Mouse (Mus musculus): ENCODE measurements around the gene Zmiz1. TPM values are rescaled to one million over a fixed set of nuclear protein-coding genes. Genes with fewer than 3 reads are reported as not detected.

Gene Zmiz1
- total RNA-seq, 2 experiments from 2014 or later, result 86.3 to 88.2 TPM

DNA sequence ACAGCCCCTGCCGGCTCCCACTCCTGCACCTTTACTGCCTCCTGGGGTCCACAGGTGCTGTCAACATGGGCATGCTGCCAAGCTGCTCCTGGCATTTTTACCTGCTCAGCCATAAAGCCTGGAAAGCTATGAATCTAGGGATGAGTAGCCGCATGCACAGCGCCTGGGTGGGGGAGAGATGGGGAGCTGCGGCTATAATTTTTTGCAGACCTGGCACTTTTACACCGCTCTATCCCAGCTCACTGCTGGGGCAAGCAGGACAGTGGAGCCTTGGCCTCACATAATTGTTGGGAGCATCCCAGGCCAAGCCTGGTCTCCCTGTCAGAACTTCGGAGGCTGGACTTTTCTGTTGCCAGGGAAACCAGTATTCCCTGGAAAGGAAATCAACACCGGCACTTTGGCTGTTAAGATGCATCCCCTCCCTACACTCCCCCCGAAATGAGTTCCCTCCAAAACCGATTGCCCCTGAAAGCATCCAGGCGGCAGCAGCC is 96.4 kb downstream of the Zmiz1 start:
- no peak for DNase-seq (ENCODE audit: low spot score in 2 of 2)

DNA sequence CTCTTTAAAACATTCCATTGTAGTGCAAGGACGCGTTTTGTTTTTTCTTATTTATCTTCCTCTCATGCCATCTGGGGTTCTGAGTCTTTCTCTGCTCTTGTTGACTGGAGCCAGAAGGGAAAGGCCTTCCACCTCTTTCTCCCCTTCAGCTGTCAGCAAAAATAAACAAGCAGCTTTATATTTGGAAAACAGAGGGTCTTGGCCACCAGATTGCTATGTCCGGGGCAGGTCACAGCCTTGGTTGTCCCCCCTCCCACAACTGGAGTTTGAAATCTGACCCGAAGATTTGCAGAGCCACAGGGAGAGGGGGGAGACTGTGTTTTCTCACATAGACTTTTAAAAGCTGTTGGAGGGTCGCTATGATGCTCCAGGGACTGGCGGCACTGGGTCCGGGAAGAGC is 96.9 kb downstream of the Zmiz1 start:
- DNase-seq (ENCODE audit: low spot score in 2 of 2), result no peak

DNA sequence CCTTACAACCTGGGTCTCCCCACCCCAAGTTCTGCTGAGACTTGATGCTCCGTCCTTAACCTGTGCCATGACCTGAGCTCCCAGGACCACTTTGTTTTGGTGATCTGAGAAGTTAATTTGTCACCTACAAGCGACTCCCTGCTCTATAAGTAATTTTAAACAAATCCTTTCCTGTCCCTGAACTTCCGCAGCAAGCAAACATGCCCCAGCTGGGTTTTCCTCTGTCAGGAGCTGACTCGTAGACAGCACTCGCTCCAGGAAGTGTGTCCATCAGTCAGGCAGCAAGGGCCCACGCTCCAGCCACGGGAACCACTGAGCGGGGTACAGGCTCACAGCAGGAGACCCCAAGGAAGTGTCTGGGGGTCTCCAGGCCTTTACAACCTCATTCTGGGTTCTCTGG is 98.0 kb downstream of the Zmiz1 start:
- no peak for DNase-seq (ENCODE audit: low spot score in 2 of 2)

DNA sequence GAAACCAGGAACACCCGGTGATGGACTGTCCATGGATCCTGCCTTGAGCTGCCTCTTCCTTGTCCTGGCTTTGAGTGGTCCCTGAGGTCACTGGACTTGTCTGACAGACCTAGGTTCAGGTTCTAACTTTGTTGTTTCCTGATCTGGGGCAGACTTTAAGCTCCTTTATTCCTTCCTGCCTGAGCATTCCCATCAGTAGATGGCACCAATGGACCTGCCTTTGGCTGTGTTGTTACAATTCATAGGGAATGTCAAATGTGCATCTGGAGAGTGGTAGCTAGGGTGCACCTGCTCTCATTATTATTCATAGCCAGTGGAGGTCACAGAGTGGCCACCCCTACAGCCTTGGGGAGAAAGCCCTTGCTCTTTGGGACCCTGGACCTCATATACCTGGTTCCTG is 99.5 kb downstream of the Zmiz1 start:
- DNase-seq (ENCODE audit: low spot score in 2 of 2), result no peak

DNA sequence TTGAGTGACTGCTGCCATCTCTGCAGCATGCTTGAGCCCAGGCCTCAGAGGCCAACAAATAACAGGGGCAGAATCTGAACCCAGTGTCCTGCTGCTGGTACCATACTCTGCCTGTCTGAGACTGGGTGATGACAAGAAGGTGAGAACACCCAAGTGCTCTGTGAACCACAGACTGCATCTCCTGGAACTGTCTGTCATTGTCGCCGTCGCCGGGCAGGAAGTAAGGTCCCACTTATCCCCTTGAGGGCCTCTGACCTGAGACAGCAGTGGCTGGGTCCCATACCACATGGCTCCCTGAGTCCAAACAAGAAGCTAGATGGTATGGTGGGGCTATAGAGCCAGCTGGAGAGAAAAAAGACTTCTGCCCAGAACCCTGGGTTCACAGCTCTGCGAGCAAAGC is 100.9 kb downstream of the Zmiz1 start:
- no peak for DNase-seq (ENCODE audit: low spot score in 2 of 2)

DNA sequence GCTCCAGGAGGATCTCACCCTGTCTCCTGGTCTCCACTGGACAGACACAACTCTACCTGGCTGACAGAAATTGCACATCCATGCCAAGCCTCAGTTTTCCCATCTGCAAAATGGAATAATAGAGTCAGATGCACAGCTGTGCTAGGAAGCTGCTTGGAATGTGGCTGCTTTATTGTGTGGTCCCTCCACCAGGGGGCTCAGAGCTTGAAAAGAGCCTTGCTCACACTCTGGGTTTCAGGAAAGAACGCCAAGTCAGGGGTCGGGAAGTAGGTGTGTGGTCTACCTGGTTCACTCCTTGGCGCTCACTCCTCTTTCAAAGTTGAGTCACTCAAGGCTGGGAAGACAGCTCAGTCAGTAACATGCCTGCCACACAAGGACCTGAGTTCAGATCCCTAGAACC is 101.9 kb downstream of the Zmiz1 start:
- DNase-seq (ENCODE audit: low spot score in 2 of 2), result no peak

DNA sequence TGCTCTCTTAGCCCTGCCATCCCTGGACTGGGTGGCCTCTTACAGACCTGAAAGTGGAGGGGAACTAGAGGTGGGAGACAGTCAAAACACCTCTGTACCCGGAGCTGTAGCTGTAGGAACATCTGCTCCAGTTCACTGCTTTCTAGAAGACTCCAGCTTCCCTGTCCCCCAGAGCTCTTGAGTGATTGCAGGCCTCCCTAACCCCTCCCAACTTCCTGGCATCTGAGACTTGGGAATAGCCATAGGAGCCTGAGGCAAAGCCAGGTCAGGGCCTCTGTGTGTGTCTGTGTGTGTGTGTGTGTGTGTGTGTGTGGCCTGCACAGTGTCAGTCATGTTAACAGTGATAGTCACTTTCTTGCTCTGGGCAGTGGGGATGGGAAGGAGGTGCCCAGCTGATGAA is 102.7 kb downstream of the Zmiz1 start:
- DNase-seq (ENCODE audit: low spot score in 2 of 2), result no peak

DNA sequence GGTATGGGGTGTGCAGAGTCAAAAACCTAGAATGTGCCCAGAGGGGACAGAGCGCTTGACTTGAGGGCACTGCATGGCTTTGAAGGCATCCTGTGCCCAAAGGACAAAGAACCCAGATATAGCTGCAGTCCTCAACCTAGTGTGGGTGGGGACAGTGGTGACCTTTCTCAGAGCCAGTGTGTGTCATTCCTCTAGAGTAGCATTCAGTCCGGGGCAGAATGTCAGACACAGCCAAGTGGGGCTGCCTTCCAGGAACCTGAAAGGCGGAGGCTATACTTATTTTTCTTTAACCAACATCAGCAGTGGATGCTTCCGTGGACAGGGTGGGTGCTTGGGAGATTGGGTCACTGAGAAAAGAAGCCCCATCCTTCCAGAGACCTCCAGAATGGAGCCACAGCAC is 103.5 kb downstream of the Zmiz1 start:
- DNase-seq (ENCODE audit: low spot score in 2 of 2), result no peak

DNA sequence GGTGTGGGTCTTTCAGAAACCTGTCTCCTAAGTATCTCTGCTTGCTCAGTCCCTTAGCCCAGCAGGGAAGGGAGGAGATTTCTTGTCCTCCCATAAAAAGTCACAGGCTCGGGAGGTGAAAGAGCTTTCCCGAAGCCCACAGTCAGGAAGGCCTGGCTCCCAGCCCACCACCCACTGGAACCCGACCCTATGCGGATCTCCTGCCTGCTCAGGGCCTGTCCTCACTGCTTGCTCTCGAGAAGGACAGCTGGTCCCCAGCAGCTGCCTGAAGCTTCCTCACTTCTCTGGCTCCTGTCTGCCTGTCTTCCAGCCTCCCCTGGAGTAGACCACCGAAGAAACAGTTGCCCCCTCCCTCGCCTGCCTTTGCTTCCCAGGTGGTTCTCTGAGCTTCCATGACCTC is 103.9 kb downstream of the Zmiz1 start:
- no peak for DNase-seq (ENCODE audit: low spot score in 2 of 2)

DNA sequence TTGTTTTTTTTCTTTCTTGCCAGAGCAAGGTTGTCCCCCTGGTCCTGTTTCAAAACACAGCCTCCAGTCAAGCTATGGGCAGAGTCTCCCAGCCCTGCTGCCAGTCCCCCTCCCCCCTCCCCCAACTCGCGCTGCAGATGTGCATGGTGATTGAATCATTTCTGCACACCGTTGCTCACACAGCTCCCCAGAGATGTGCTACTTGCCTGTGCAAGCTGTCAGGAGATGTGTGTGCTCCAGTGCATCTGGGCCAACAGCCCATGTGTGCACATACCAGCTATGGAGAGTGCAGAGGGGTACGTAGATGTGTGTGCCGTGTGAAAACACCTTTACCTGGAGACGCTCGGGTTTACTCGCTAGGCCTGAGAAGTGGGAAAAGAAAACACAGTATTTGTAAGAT is 105.6 kb downstream of the Zmiz1 start:
- no peak for DNase-seq (ENCODE audit: low spot score in 2 of 2)

DNA sequence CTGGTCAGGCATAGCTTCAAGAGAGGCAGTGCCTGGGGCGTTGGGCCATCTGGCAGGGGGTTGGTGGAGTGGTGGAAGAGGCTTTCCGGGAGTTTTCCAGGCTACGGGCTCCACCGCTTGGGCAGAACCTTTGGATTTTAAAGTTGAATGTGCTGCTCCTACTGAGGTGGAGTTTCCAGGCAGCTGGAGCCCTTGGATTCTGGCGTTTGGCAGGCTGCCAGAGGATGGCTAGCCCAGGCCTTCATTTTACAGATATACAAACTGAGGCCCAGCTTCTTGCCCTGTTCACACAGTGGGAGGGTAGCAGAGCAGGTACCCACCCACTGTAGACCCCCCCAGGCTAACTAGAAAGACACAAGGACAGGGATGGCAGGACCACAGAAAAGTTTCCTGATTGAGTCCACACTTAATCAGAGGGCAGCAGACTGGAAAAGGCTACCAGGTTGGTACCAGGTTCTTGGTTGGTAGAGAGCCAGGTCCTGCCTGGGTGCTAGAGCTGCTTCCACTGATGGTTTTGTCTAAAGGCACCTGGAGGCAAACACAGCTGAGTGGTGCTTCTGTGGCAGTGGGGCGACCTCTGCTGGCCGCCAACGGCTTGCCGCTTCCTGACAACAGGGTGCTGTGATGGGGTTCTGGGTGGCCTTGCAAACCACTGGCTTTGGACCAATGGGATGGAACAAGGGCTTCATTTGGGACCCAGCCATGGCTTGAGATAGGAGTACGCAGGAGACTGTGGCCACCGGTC is 106.5 kb downstream of the Zmiz1 start:
- peak; percentile 70 to 94 for DNase-seq (ENCODE audit: low spot score in 2 of 2)

DNA sequence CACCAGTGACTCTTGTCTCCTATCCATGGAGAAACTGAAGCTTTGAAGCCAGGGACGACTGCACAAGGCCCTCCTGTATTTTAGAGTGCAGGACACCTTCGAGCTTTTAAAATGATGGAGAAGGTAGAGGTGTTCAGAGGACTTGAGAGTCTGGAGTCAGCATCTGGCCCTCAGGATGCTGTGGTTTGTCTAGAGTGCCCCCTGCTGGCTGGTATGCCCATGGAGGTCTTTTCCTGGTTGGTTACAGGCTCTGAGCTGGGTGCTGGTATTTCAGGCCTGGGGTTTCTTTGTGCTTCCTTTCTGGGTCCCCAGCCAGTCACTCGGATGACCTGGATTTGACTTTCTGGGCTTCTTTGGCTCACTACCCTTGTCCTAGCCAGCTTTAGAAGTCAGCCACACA is 108.3 kb downstream of the Zmiz1 start:
- DNase-seq (ENCODE audit: low spot score in 2 of 2), result peak; percentile 35 to 75

DNA sequence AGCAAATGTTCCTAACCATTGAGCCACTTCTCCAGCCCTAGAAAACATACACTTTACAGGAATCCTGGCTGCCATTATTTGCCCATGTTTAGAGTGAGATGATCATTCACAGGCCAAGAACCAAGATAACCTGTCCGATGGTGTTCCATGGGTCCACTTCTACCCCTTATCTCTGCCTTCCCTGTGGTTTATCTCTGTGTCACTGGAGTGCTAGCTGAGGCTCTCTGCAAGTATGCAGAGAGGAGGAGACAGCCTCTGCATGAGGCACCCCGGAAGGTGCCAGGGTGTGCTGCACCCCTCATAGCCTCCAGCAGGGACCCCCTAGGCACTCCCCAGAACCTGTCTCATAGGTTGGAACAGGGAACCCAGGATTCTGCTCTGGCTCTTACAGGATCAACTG is 108.9 kb downstream of the Zmiz1 start:
- DNase-seq (ENCODE audit: low spot score in 2 of 2), result no peak

DNA sequence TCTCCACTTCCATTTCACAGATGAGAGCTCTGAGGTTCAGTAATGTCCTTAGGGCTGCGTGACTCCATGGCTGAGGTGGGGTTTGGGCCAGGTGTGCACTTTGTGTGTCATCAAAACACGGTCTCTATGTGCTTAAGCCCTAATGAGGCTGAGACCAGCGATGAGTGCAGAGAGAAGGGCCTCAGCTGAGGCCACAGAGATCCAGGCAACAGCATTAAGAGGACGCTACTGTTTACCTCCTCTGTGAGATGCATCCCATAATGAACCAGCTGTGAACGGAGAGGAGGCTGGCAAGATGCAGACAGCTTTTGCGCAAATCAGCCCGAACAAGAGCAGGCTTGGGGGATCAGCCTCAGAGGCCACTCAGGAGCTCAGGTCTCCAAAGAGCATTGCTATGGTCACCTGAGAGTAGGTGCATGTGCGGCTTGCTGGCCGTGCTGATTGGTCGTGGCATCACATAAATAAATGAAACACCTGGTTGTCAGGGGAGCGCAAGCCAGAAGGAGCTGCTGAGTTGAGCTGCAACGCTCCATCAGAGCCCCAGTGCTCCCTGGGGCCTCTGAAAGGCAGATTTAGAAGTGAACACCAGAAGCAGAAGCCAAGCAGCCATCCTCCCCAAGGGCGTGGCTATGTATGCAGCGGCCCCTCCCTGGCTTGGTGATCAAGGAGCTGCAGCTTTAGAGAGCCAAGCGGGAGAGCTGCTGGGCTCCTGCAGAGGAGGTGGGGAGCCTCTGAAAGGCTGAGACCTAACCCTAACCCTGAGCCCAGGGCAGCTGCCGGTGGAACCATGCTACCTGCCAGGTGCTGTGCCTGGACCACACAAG is 115.3 kb downstream of the Zmiz1 start:
- no peak for DNase-seq (ENCODE audit: low spot score in 2 of 2)

DNA sequence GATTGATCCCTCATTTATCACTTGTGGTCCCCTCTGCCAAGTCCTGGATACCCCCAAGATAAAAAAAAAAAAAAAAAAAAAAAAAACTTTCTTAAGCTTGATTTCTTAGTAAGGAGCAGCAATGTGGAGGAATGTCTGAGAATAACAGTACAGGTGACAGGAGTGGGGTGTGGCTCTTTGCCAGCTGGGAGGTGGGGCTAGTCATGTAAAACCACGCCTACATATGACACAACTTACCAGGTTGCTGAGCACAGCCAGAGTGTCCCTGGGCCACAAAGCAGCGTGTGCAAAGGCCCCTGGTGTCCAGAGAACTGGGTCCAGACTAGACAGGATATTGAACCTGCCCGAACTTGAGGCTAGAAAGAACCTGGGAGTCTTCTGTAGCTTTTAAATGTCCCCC is 117.7 kb downstream of the Zmiz1 start:
- DNase-seq (ENCODE audit: low spot score in 2 of 2), result no peak

DNA sequence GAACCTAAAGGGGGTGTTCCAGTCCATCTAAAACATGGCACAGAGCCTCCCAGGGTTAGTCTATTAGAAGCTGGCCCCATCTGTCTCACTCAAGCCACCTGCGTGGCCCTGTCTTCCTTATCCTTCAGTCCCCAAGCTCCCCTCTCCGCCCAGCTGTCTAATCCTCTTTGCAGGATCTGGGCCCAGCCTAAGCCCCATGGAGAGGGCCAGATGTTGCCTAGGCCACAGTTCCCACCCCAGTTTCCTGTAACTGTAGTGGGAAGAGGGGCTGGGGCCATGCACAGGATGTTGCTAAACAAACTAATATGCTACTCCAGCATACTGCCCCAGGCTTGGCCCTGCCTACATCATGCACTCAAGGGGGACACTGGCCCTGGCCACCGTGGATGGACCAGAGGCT is 118.4 kb downstream of the Zmiz1 start:
- no peak for DNase-seq (ENCODE audit: low spot score in 2 of 2)

DNA sequence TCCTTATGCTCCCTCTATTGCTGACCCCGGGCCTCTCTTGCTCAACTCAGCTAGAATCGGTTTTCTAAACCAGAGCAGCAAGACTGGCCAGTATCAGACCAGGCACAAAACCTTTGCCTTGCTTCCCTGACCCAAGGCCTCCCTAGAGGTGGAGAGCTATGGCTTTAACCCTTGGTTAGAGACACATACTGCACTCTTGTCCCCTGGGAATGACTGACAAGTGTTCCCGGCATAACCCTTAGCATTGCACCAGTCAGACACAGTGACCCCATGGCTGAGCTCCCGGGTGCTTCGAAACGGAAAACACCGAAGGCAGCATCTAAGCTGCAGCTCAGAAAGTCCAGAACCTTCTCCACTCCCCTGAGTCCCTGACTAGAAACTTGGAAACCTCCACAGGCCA is 120.6 kb downstream of the Zmiz1 start:
- no peak for DNase-seq (ENCODE audit: low spot score in 2 of 2)

DNA sequence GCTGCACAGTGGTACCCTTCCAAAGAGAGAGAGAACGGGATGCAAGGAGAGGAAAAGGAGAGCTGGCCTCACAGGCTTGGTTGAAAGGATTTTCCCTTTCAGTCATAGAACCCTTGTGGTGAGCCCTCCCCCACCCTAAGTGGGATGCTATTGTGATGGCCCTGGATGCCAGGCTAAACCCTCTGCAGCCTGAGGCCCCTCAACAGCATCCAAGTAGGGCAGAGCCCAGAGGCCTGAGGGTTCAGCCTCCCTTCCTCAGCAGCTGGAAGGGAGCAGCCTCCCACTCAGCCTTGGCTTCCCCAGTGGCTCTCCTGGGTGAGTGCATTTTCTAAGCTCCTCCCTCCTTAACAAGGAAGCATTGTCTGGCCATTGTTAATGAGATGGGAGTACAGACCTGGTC is 121.4 kb downstream of the Zmiz1 start:
- DNase-seq (ENCODE audit: low spot score in 2 of 2), result no peak

DNA sequence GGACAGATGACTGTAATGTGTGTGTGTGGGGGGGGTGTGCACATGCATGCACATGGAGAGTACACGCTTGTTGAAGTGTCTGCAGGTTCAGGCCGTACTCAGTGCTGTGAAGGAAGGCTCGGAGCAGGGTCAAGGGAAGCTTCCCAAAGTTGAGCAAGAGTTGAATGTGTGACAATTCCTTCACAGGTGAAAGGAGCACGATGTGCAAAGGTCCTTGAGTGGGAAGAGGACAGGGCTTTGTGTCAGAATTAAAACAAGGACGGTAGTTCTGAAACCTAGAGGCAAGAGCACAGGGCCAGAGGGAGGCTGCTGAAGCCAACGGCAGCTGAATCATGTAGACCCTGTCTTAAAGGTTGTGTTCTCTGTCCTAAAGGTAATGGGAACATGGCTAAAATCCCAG is 123.6 kb downstream of the Zmiz1 start:
- DNase-seq (ENCODE audit: low spot score in 2 of 2), result no peak

DNA sequence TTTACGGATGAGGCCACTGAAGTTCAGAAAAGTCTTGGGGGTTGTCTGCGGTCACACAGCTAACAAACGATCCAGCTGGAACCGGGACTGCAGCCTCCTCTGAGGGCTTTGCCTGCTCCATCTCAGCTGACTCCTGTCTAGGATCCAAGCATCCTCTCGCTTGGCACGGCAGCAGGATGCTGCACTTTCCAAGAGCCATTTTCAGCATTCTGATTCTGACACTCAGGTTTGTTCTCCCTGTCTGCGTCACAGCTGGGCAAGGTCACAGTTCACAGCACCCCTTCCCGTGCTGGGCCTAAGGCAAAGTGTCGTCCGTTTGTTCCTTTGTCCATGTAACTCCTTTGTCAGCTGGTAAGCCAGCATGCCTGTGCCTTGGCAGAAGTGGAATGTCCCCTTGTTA is 124.9 kb downstream of the Zmiz1 start:
- DNase-seq (ENCODE audit: low spot score in 2 of 2), result no peak

DNA sequence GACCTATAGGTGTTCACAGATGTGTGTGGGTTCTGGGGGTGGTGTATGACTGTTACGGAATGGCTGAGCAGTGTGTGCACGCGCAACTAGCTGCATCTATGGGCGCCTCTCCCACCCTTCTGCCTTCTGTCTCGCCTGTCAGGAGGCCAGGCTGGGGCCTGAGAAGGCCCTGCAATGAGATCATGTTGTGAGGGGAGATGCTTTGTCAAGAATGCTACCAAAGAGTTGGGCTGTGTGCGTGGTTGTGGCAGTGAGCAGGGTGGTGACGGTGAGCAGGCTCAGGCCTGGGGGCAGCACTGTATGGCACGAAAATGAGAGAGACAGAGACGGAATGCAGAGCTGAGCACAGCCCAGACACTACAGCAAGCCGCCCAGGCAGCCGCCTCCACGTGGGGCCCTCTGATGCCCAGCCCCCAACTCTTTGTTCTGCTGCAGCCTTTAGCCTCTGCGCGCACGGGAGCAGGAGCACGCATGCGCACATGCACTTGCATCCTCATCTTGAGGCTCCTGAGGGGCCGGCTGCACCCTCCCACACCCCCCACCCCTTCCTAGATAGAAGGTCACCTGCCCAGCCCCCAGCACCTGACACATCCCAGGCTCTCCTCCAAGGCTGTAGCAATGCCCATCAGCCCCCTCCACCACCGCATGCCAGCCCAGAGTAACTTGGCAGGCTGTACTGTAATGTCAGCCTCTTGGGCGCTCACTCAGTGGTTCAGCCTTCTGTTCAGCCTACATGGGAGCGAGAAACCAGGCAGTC is 126.7 kb downstream of the Zmiz1 start:
- peak; percentile 61 to 80 for DNase-seq (ENCODE audit: low spot score in 2 of 2)

All from layer of hippocampus, adult 18-20 months (tissue).